Mouse (Mus musculus) intestine, postnatal 0 days (tissue): ENCODE measurements around the gene Pecam1. TPM values are rescaled to one million over a fixed set of nuclear protein-coding genes. Genes with fewer than 3 reads are reported as not detected.
"Not testable (repeated sequence)": the region's sequence is repeated elsewhere in the genome, so short reads cannot be mapped to it uniquely, and the experiment has no call there.

Source experiments
- ATAC-seq: fragments of 200-750 bp; cut with Nextera tagmentation; 2 replicates; pipeline ENCODE4 v1.8.0; 2017; ENCODE audit warnings: mild to moderate bottlenecking, moderate TSS enrichment, moderate library complexity
- H3K27ac ChIP-seq: fragments of 300-500 bp; sonication (generic); 2 replicates; pipeline ENCODE4 v1.5.1; 2014; ENCODE audit warnings: mild to moderate bottlenecking, low read depth, low read length, moderate library complexity
- H3K27me3 ChIP-seq: fragments of 300-500 bp; sonication (generic); replicated peaks from 2 replicates; pipeline ENCODE4 v1.6.1; 2014; ENCODE audit warnings: low read length, mixed read lengths; ENCODE audit not compliant: control insufficient read depth, insufficient read depth
- H3K36me3 ChIP-seq: fragments of 300-500 bp; sonication (generic); 2 replicates; pipeline ENCODE4 v1.6.1; 2014; ENCODE audit warnings: mild to moderate bottlenecking, moderate library complexity; ENCODE audit not compliant: control insufficient read depth, insufficient read depth
- H3K4me1 ChIP-seq: fragments of 300-500 bp; sonication (generic); replicated peaks from 2 replicates; pipeline ENCODE4 v1.6.1; 2014; ENCODE audit warnings: antibody characterized with exemption, low read length, mixed read lengths; ENCODE audit not compliant: control insufficient read depth, insufficient read depth
- H3K4me2 ChIP-seq: fragments of 300-500 bp; sonication (generic); replicated peaks from 2 replicates; pipeline ENCODE4 v1.6.1; 2014; ENCODE audit warnings: low read depth, mild to moderate bottlenecking, moderate library complexity
- H3K4me3 ChIP-seq: fragments of 300-500 bp; sonication (generic); 2 replicates; pipeline ENCODE4 v1.5.1; 2014; ENCODE audit warnings: low read depth, low read length
- H3K9ac ChIP-seq: fragments of 300-500 bp; sonication (generic); 2 replicates; pipeline ENCODE4 v1.6.1; 2014; ENCODE audit warnings: mild to moderate bottlenecking, low read depth, low read length
- H3K9me3 ChIP-seq: fragments of 300-500 bp; sonication (generic); 2 replicates; pipeline ENCODE4 v1.6.1; 2016; ENCODE audit warnings: mixed run types; ENCODE audit not compliant: control insufficient read depth
- CTCF ChIP-seq: sonication (generic); IDR thresholded peaks from 2 replicates; pipeline ENCODE4 v1.5.1; 2016; ENCODE audit warnings: low read depth, mild to moderate bottlenecking, control low read depth, antibody characterized with exemption, moderate library complexity
- WGBS: fragments of 180-500 bp; shearing (Covaris S2); extraction: QIAGEN DNeasy Blood & Tissue Kit; methylation state at CpG from one replicate; pipeline ENCODE4 v1.1.7; 2014; 5-methylcytosine and 5-hydroxymethylcytosine counted together
- polyA plus RNA-seq: library from polyadenylated mRNA; unstranded; fragments of >200 nt; fragmentation: Nextera tagmentation; extraction: Ambion mirVana; gene quantifications from 2 replicates; pipeline ENCODE4 v1.2.1, GENCODE M21; 2015

Gene Pecam1
- polyA plus RNA-seq, 1 experiment from 2014 or later: 26.1 TPM

- 24% methylated on average over 14 of the region's 14 CpGs for WGBS
- Histone ChIP-seq H3K9me3 (no peaks in the 10 kb centered on the region), H3K27ac (peak overlapping the region; percentile 58; the same call in 1 of the 2 replicates), H3K27me3 (no peaks in the 10 kb centered on the region), H3K4me2 (no peak overlapping the region), H3K4me1 (peaks cover 3% of the 10 kb centered on the region; the same call in 1 of the 2 replicates), H3K9ac (no peak overlapping the region), H3K4me3 (no peak overlapping the region), H3K36me3 (no peaks in the 10 kb centered on the region)
- TF ChIP-seq CTCF: no peak
- peak; percentile 36 for ATAC-seq
These were observed 92.2 kb downstream of the Pecam1 start for GRCm38 (mm10) chr11:106658051-106658880.

GRCm38 (mm10) chr11:106656896-106657498 lies 93.4 kb downstream of the Pecam1 start:
- not testable (repeated sequence) for H3K4me3 ChIP-seq, H3K9ac ChIP-seq, H3K4me2 ChIP-seq, H3K36me3 ChIP-seq, ATAC-seq, H3K9me3 ChIP-seq, H3K27me3 ChIP-seq, H3K4me1 ChIP-seq, H3K27ac ChIP-seq
- WGBS: 72% methylated on average over 5 of the region's 5 CpGs

DNA sequence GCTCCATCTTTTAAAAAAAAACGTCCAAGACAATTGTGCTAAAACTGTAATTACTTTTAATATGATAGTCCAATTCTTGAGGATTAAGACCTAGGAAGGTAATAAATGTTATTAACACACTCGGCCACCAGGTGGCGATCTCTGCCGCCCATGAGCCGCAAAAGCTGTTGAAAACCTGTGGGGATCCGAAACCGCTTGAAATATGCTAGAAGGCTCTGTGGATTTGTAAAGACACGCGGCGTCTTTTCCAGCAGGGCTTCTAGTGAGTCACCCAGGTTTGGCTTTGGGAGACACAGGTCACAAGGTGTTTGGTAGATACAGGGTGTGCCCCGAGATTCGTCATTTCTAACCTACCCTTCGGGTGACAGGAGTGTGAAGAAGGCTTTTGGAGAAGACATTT lies 102.1 kb downstream of the Pecam1 start:
- no peak for ATAC-seq
- no peak overlapping the region for H3K9ac ChIP-seq
- no peaks in the 10 kb centered on the region for H3K9me3 ChIP-seq
- TF ChIP-seq CTCF: peak; percentile 90
- H3K27ac ChIP-seq: no peak overlapping the region
- no peaks in the 10 kb centered on the region for H3K36me3 ChIP-seq
- H3K27me3 ChIP-seq: no peaks in the 10 kb centered on the region
- H3K4me1 ChIP-seq: no peaks in the 10 kb centered on the region
- no peak overlapping the region for H3K4me2 ChIP-seq
- 21% methylated on average over 13 of the region's 13 CpGs for WGBS
- H3K4me3 ChIP-seq: no peak overlapping the region

- no peak overlapping the region for H3K4me2 ChIP-seq
- peak; percentile 32 for ATAC-seq
- 53% methylated on average over 8 of the region's 8 CpGs for WGBS
These were observed 107.3 kb downstream of the Pecam1 start for GRCm38 (mm10) chr11:106642966-106643637.

GRCm38 (mm10) chr11:106641580-106641979 lies 108.8 kb downstream of the Pecam1 start:
- Histone ChIP-seq H3K36me3 (no peaks in the 10 kb centered on the region), H3K4me3 (no peak overlapping the region), H3K9ac (no peak overlapping the region), H3K27ac (no peak overlapping the region), H3K9me3 (no peaks in the 10 kb centered on the region), H3K27me3 (no peaks in the 10 kb centered on the region), H3K4me1 (no peaks in the 10 kb centered on the region), H3K4me2 (no peak overlapping the region)
- no peak for ATAC-seq
- TF ChIP-seq CTCF: no peak
- 58% methylated on average over 1 of the region's 1 CpGs for WGBS

More at GRCm38 (mm10) chr11:106642966-106643637, 107.3 kb downstream of the Pecam1 start:
- H3K9ac ChIP-seq: no peak overlapping the region
- H3K4me1 ChIP-seq: no peaks in the 10 kb centered on the region
- H3K27ac ChIP-seq: no peak overlapping the region
- H3K9me3 ChIP-seq: no peaks in the 10 kb centered on the region
- H3K36me3 ChIP-seq: no peaks in the 10 kb centered on the region
- H3K4me3 ChIP-seq: no peak overlapping the region
- no peak for TF ChIP-seq CTCF
- H3K27me3 ChIP-seq: no peaks in the 10 kb centered on the region

DNA sequence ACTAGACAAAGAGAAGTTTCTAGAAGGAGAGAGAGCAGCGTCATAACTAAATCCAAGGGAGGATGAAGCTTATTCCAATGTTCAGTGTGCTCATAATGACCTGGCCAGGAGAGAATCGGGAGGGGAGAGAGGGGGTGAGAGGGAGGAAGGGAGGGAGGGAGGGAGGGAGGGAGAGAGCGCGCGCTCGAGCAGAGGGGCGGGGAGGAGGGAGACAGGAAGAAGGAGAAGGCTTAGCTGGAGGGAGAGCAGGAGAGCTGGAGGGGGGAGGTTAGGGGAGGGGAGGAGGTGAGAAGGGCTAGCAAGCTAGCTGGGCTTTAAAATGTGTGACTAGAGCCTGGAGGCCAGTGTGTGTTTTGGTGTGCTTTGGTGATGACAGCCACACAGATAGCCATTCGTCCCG lies 110.4 kb downstream of the Pecam1 start:
- Histone ChIP-seq H3K9me3 (no peaks in the 10 kb centered on the region), H3K27me3 (no peaks in the 10 kb centered on the region), H3K4me3 (no peak overlapping the region), H3K4me1 (no peaks in the 10 kb centered on the region), H3K27ac (no peak overlapping the region), H3K9ac (no peak overlapping the region), H3K4me2 (no peak overlapping the region), H3K36me3 (no peaks in the 10 kb centered on the region)
- TF ChIP-seq CTCF: no peak
- 23% methylated on average over 9 of the region's 9 CpGs for WGBS
- no peak for ATAC-seq
